Mouse (Mus musculus) embryonic facial prominence, embryonic 14.5 days (tissue): Measurements from ENCODE around the gene Rsph10b. TPM values are rescaled to one million over a fixed set of nuclear protein-coding genes. Genes with fewer than 3 reads are reported as not detected.
"Not testable (repeated sequence)": the region's sequence is repeated elsewhere in the genome, so short reads cannot be mapped to it uniquely, and the experiment has no call there.

Source experiments
- ATAC-seq: fragments of 200-750 bp; cut with Nextera tagmentation; 2 replicates; pipeline ENCODE4 v1.8.0; 2017; ENCODE audit warnings: low read depth, moderate number of reproducible peaks, moderate TSS enrichment
- DNase-seq: peaks from one replicate; pipeline ENCODE4 v3.0.0-alpha.2; 2015; ENCODE audit warnings: low spot score
- H3K27ac ChIP-seq: fragments of 300-500 bp; sonication (generic); replicated peaks from 2 replicates; pipeline ENCODE4 v1.5.1; 2014; ENCODE audit warnings: low read depth, mild to moderate bottlenecking, low read length, moderate library complexity
- H3K27me3 ChIP-seq: fragments of 300-500 bp; sonication (generic); replicated peaks from 2 replicates; pipeline ENCODE4 v1.6.1; 2014; ENCODE audit warnings: low read length; ENCODE audit not compliant: control insufficient read depth, insufficient read depth
- H3K36me3 ChIP-seq: fragments of 300-500 bp; sonication (generic); 2 replicates; pipeline ENCODE4 v1.6.1; 2014; ENCODE audit warnings: low read length, mixed read lengths; ENCODE audit not compliant: control insufficient read depth, insufficient read depth
- H3K4me1 ChIP-seq: fragments of 300-500 bp; sonication (generic); 2 replicates; pipeline ENCODE4 v1.6.1; 2014; ENCODE audit warnings: antibody characterized with exemption, low read length; ENCODE audit not compliant: control insufficient read depth, insufficient read depth
- H3K4me2 ChIP-seq: fragments of 300-500 bp; sonication (generic); 2 replicates; pipeline ENCODE4 v1.6.1; 2014; ENCODE audit warnings: low read depth, mild to moderate bottlenecking, low read length, moderate library complexity, mixed read lengths
- H3K4me3 ChIP-seq: fragments of 300-500 bp; sonication (generic); 2 replicates; pipeline ENCODE4 v1.5.1; 2014; ENCODE audit warnings: low read depth, mild to moderate bottlenecking, low read length
- H3K9ac ChIP-seq: fragments of 300-500 bp; sonication (generic); 2 replicates; pipeline ENCODE4 v1.6.1; 2014; ENCODE audit warnings: low read depth, mild to moderate bottlenecking, low read length, moderate library complexity, mixed read lengths
- H3K9me3 ChIP-seq: fragments of 300-500 bp; sonication (generic); 2 replicates; pipeline ENCODE4 v1.6.1; 2016; ENCODE audit warnings: low read length; ENCODE audit not compliant: control insufficient read depth
- WGBS: fragments of 180-500 bp; shearing (Covaris S2); extraction: QIAGEN DNeasy Blood & Tissue Kit; methylation state at CpG from one replicate; pipeline ENCODE4 v1.1.7; 2014; 5-methylcytosine and 5-hydroxymethylcytosine counted together
- polyA plus RNA-seq: library from polyadenylated mRNA; unstranded; fragments of >200 nt; fragmentation: Nextera tagmentation; extraction: Ambion mirVana; gene quantifications from 2 replicates; pipeline ENCODE4 v1.2.1, GENCODE M21; 2014

Rsph10b gene
- polyA plus RNA-seq, 1 experiment from 2014 or later, result 4.7 TPM

- Histone ChIP-seq H3K4me3 (peak overlapping the region; percentile 92), H3K4me2 (peak overlapping the region; percentile 57), H3K36me3 (peaks cover 40% of the 10 kb centered on the region), H3K9ac (peak overlapping the region; percentile 92)
- H3K4me1 ChIP-seq, H3K27me3 ChIP-seq, H3K27ac ChIP-seq, H3K9me3 ChIP-seq, DNase-seq, ATAC-seq: not testable (repeated sequence)
- WGBS, result 67% methylated on average over 12 of the region's 13 CpGs
Observed at GRCm38 (mm10) chr5:144013366-144014134, 80.7 kb downstream of the Rsph10b start.

GRCm38 (mm10) chr5:144014551-144015311 lies 81.9 kb downstream of the Rsph10b start, which contains the start of gene Ccz1:
Ccz1 (minus strand) TSS chr5:144014877.
- peaks cover 28% of the 10 kb centered on the region for H3K36me3 ChIP-seq
- 4% methylated on average over 33 of the region's 47 CpGs for WGBS
- ATAC-seq (peak; percentile 99), DNase-seq (peak; percentile 96)
- H3K4me1 ChIP-seq, result no peaks in the 10 kb centered on the region
- no peaks in the 10 kb centered on the region for H3K9me3 ChIP-seq
- H3K27me3 ChIP-seq, result no peaks in the 10 kb centered on the region
- H3K4me2 ChIP-seq, result peak within 1 kb of the TSS; percentile 57
- peak within 1 kb of the TSS; percentile 86 for H3K27ac ChIP-seq
- peak within 1 kb of the TSS; percentile 92 for H3K9ac ChIP-seq
- H3K4me3 ChIP-seq, result peak within 1 kb of the TSS; percentile 92

GRCm38 (mm10) chr5:144015312-144015650 lies 82.4 kb downstream of the Rsph10b start:
- Histone ChIP-seq H3K27me3 (no peaks in the 10 kb centered on the region), H3K4me3 (peak overlapping the region; percentile 92; the same call in 1 of the 2 replicates), H3K9me3 (no peaks in the 10 kb centered on the region), H3K36me3 (peaks cover 24% of the 10 kb centered on the region), H3K4me2 (peak overlapping the region; percentile 57), H3K9ac (no peak overlapping the region), H3K27ac (no peak overlapping the region), H3K4me1 (no peaks in the 10 kb centered on the region)
- WGBS, result 78% methylated on average over 3 of the region's 3 CpGs
- no peak for DNase-seq
- ATAC-seq, result no peak

GRCm38 (mm10) chr5:144015845-144016244 lies 83.0 kb downstream of the Rsph10b start:
- 81% methylated on average over 9 of the region's 9 CpGs for WGBS
- H3K36me3 ChIP-seq, result peaks cover 18% of the 10 kb centered on the region
- ATAC-seq (no peak), DNase-seq (no peak)
- no peaks in the 10 kb centered on the region for H3K27me3 ChIP-seq
- no peak overlapping the region for H3K4me3 ChIP-seq
- no peak overlapping the region for H3K27ac ChIP-seq
- no peaks in the 10 kb centered on the region for H3K4me1 ChIP-seq
- H3K9ac ChIP-seq, result no peak overlapping the region
- no peaks in the 10 kb centered on the region for H3K9me3 ChIP-seq
- H3K4me2 ChIP-seq, result no peak overlapping the region

GRCm38 (mm10) chr5:144026620-144027263 lies 93.9 kb downstream of the Rsph10b start, which contains the start of gene Ocm:
Ocm (minus strand) TSS chr5:144026670.
- WGBS, result 62% methylated on average over 11 of the region's 11 CpGs
- Histone ChIP-seq H3K9me3 (no peaks in the 10 kb centered on the region), H3K4me3 (no peak within 1 kb of the TSS), H3K4me1 (no peaks in the 10 kb centered on the region), H3K36me3 (no peaks in the 10 kb centered on the region), H3K9ac (no peak within 1 kb of the TSS), H3K27me3 (no peaks in the 10 kb centered on the region), H3K27ac (no peak within 1 kb of the TSS), H3K4me2 (no peak within 1 kb of the TSS)
- DNase-seq, result no peak
- no peak for ATAC-seq

GRCm38 (mm10) chr5:144032491-144032890 lies 99.7 kb downstream of the Rsph10b start:
- no peak for DNase-seq
- Histone ChIP-seq H3K27ac (no peak overlapping the region), H3K4me1 (no peaks in the 10 kb centered on the region), H3K9me3 (no peaks in the 10 kb centered on the region), H3K9ac (no peak overlapping the region), H3K4me2 (no peak overlapping the region), H3K27me3 (no peaks in the 10 kb centered on the region), H3K36me3 (no peaks in the 10 kb centered on the region), H3K4me3 (no peak overlapping the region)
- no peak for ATAC-seq
- 72% methylated on average over 7 of the region's 7 CpGs for WGBS

GRCm38 (mm10) chr5:144034567-144034966 lies 101.7 kb downstream of the Rsph10b start:
- Histone ChIP-seq H3K27ac (no peak overlapping the region), H3K4me2 (no peak overlapping the region), H3K27me3 (no peaks in the 10 kb centered on the region), H3K4me1 (no peaks in the 10 kb centered on the region), H3K4me3 (no peak overlapping the region), H3K9ac (no peak overlapping the region), H3K9me3 (no peaks in the 10 kb centered on the region), H3K36me3 (no peaks in the 10 kb centered on the region)
- ATAC-seq (no peak), DNase-seq (no peak)
- 65% methylated on average over 7 of the region's 7 CpGs for WGBS
